Mouse (Mus musculus) embryo, embryonic 11.5 days (tissue): ENCODE measurements around the gene Fam213b.
A peak's percentile ranks its signal among the peaks of the same experiment; 100 is the strongest.

Experiments
- DNase-seq: peaks from one replicate; pipeline ENCODE4 v3.0.0-alpha.2; 2012; ENCODE audit warnings: low read depth, low spot score

Fam213b gene

DNA sequence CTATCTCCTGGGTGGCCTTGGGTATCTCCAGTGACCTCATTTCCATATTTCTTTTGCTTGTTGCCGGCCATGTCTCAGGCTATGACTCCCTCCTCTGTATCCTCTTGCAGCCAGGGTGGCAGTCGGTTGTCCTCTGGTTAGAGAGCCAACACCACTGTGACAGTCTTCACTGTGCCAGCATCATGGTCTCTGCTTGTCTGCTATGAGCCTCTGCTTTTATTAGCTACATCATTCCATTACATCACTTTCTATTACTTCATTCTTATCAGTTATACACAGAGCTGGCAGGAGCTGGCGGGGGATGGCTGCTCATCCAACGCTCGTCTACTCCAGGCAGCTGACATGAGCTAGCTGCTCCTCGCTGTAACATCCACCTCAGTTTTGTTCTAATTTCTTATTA is 18.2 kb downstream of the Fam213b start:
- no peak for DNase-seq

DNA sequence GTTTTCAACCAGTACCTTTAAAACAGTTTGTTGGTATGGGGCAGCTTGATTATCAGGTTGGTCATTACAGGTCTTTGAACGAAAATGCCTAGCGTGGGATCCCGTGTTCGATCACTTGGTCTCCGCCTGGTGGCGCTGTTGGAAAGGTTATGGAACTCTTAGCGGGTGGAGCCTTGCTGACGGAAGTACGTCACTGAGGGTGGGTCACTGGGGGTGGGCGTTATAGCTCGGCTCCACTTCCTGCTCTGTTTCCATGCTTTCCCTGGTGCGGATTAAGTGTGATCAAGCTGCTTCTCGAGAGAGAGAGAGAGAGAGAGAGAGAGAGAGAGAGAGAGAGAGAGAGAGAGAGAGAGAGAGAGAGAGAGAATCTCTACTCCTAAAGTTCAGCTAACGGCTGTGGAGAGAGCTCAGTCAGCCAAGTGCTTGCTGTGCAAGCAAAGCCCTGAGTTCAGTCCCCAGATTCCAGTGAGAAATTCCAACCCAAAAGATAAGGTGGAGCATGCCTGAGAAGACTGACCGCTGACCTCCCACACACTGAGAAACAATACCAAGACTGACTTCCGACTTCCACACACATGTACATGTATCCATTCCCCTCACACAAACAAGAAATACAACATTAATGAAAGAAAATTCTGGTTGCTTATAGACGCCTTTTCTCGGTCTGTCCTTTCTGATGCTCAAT is 20.9 kb downstream of the Fam213b start:
- peak; percentile 92 for DNase-seq

DNA sequence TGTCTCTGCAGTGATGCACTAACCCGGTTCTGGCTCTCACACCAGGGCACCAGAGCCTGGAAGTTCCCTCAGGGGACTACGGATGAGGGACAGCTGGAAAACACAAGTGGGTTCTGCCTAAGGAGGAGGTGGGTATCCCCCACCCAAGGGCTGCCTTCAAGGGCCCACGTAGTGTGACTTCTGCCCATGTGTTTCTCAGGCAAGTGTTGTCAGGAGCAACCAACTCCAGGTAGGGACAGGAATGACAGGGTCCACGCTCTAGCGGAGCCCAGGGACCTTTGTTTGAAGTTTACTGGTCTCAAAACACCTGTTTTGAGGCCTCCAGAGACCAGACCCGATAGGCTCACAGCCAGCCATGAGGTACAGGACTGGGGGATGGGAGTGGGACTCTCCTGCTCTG is 25.7 kb downstream of the Fam213b start:
- no peak for DNase-seq

DNA sequence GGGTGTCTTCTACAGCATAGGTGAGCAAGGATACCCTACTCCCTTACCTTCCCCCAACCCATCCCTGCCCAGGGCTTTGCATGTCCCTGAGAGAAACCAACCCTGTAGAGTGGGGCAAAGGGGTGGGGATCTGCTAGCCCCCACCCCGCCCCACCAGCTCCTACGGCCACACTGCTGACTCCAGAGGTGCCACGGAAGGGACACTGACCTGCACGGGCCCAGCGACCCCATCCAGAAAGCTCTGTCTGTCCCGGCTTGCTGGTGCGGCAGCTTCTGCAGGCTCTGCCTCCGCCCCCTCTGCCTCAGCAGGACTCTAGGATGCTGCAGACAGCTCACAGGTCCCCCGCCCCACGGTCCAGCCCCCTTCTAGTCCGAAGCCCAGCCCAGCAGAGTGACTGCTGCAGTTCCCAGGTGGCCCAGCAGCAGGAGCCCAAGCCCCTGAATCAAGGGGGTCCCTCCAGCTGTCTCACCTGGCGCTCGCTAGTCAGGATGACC is 27.1 kb downstream of the Fam213b start:
- no peak for DNase-seq

DNA sequence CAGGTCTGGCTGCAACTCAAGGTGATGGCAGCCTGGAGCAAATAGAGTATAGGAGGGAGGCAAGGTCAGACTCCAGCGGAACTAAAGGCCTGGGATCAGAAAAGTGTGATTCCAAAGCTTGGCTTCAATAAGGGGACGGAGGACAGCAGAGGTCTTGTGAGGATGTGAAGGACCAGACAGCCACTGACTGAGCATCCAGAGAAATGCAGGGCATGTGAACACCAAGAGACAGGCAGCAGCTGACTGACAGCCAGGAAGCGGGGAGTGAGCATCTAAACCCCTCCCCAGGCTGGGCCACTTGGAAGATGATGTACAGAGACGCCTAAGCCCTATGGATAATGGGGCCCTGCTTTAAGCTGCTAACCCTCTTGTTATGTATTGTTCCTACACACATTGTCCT is 28.2 kb downstream of the Fam213b start:
- no peak for DNase-seq

DNA sequence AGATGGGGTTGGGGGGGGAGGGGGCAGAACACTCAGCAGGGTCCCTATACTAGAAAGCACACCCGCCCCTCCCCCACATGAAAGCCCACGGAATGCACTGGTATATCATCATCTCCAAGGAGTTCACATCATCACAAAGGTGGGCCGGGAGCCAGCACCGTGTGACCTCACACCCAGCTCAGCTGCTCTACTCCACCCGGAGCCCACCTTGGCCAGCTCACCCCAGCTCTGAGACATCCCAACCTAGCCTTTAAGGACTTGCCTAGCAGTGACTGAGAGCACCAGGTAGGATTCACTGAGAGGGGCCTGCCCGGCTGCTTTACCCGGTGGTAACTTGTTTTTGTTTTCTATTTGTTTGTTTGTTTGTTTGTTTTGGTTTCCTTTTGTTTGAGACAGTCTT is 29.5 kb downstream of the Fam213b start, which contains the start of gene Mmel1:
Mmel1 (plus strand) TSS at position 146 of the 400 bp plus-strand sequence.
- no peak for DNase-seq

DNA sequence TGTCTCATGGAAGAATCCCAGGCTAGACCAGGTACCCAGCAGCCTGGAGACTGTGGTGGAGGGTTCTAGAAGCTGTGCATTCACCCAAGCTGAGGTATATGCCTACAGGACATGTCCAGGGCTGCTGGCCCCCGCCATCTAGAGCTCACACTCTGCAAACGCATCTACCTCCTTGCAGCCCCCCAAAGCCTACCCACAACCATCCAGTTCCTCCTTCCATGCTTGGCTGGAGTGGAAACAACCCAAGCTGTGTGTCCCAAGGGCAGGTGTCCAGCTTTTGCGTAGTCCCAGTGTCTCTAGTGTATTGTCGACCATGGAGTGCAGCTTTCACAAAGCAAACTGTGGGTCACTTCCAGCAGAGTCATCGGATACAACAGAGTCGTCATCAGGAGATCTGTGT is 31.7 kb downstream of the Fam213b start:
- no peak for DNase-seq

DNA sequence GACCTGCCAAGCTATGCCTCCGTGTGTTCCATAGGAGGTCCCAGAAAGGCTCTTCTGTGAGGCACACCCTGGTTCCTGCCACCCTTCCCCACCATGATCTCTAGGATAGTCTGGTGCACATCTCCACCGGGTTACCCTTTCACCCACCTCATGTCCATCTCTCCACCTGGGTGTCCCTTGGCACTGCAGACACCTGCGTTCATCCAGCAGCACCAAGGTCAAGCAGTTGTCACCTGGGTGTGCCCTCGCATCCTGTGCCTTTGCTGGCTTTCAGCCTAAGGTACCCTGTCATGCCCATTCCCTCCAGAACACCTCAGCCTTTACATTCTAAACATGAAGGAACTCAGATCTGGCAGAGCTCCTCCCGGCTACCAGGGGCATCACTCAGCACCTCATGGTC is 32.5 kb downstream of the Fam213b start:
- no peak for DNase-seq

DNA sequence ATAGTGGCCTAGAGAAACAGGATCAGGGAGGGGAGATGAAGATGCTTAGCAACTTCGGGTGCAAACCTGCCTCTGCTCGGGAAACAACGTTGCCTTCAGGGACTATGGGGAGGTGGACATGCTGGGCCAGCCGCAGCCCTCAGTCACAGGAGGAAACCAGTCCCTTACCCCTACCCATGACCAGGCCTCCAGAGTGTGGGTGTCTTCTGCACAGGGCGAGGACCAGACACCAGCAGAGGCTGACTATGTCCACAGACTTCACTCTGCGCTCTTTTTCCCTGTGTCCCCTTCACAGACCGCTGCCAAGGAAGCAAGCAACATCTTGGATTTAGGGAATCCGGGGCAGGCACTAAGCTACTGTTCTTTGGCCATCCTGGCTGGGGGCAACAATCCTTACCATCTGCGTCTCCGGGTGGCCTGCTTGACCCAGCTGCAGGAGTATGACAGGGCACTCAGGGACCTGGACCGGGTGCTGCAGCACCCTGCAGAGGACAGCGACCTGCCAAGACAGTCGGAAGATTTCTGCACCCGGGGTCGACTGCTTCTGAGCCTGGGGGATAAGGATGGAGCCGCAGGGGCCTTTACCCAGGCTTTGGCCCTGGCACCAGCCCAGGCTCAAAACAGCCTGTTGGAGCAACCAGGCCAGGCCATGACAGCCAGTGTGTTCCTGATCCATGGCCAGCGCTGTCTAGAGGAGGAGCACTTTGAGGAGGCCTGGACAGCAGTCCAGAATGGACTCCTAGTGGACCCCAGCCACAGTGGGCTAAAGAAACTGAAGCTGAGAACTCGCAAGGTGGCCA is 33.8 kb downstream of the Fam213b start:
- no peak for DNase-seq

DNA sequence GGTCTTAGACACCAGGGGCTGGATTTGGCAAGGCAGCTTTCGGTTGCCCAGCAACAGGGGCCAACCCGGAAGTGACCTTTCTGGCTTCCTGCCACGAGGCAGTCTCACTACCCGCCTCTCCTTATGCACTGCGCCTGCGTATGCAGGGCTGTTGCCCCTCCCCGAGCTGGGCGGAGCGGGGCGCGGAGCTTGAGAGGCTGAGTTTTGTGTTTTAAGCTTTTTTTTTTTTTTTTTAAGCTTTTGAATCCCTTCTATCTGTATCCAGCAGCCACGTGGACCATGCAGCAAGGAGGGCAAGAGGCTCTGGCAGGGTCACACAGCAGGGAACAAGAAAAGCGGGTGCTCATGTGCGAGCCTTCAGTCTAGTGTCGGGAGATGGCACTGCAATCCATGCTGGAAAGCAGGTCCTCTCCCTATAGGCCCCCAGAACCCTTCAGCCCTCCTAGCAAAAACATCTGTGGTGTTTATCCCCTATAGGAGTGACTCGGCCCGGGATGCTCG is 34.6 kb downstream of the Fam213b start:
- peak; percentile 89 for DNase-seq

DNA sequence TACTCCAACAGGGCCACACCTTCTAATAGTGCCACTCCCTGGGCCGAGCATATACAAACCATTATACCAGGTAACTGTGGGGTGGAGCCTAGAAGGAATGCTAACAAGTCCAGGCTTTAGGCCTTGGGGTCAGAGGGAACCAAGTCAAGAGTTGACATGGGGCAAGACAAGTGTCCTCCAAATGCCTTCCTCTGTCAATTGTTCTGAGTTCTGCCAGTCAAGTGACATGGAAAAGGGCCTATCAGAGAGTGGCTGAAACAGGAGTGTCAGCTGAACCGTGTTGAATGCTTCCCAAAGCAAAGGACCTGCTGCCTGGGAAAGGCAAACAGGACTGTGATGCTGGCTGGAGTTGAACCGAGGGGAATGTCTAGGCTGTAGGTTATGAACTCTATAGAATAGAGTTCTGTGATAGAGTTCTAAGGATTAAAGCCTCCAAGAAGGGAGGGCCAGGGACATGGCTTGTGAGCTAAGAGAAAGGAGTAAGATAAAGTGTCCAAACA is 35.4 kb downstream of the Fam213b start:
- DNase-seq = no peak

DNA sequence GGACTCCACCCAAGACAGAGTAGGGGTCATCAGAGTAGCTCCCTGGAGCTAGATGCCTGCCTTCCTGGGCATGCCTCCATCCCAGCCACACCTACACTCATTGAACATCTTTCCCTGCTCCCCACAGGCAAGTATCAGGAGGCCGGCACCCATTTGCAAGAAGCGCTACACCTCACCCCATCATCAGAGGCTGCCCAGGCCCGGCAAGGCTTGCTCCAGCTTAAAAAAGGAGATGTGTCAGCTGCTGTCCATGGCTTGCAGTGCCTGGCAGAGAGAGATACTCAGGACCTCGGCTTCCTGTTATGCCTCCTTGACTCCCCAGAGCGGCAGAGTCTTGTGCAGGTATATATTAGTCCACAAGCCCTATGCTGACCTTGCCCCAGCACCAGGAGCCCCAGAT is 37.0 kb downstream of the Fam213b start:
- DNase-seq = no peak

DNA sequence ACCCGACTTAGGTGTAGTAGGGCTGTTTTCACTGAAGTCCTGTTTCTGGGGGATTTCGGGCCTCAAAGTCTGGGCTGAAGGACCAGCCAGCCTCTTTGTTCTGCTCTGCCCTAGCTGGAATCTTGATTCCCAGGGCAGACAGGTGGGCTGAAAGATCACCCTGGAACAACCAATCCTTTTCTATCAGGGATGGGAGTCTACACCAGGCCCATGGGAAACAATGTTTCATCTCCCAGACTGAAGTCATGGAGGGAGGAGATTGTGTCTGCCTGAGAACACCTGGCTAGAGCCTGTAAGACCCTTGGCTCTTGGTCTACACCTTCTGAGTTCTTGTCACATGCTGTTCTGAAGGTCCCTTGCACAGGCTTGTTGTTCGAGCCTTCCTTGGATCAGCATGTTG is 40.3 kb downstream of the Fam213b start:
- no peak for DNase-seq

DNA sequence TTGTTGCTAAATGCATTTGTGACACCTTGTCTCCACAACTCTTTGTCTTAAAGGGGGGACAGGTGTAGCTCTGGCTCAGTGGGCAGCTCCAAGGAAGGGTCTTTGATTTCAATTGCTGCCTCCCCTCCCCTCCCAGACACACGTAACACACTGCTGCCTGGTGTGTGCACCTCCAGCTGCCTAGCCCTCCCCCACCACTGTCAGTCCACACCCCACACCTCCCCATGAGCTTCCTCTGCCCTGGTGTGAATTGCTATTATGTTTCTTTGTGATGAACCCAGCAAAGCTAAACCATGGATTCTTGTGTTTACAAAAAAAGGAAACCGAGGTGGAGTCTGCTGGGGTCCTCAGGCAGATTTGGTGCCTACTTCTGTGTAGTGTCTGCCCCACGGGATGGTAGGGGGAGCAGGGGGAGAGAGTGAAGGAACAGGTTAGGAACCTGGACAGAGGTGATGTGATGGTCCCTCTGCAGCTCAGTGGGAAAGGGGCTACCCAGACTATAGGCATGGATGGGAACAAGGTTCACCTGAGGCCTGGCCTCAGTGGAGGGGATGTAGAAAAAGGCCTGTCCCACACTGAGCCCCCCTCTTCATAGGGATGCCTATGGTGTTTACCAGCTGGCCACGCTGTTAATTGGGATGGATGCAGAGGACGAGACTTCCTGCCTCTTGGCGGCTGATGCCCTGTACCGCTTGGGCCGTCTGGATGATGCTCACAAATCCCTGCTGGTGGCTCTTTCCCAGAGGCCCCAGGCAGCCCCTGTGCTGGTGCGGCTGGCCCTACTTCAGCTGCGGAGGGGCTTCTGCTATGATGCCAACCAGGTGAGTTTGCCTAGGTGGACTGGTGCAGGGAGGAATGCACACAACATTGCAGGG is 41.3 kb downstream of the Fam213b start:
- no peak for DNase-seq

DNA sequence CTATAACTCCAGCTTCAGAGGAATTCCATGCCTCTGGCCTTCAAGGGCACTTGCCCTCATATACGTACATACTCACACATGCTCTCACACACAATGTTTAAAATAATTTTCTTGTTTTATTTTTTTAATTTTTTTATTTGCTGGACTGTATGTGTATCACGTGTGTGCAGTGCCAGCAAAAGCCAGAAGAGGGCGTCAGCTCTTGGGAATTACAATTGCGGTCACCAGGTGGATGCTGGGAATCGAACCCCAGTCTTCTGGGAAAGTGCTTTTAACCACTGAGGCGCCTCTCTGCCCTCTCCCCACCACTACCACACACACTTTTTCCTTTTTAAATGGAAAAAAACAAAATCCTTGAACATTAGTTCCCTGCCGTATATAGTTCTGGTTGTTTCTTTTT is 42.1 kb downstream of the Fam213b start:
- DNase-seq = no peak

DNA sequence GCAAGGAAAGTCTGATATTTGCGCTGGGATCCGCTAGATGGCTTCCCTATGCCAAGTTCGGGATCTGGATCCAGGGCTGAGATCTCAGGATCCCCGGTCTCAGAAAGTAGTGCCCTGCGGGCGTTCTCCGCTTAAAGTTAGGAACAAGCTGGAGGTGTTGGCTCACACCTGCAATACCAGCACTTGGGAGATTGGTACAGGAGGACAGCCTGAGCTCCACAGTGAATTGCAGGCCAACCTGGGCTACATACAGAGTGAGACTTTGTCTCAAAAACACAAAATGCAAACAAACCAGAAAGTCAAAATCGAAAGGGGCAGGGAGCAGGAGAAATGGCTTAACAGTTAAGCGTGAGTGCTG is 42.5 kb downstream of the Fam213b start:
- DNase-seq = no peak

DNA sequence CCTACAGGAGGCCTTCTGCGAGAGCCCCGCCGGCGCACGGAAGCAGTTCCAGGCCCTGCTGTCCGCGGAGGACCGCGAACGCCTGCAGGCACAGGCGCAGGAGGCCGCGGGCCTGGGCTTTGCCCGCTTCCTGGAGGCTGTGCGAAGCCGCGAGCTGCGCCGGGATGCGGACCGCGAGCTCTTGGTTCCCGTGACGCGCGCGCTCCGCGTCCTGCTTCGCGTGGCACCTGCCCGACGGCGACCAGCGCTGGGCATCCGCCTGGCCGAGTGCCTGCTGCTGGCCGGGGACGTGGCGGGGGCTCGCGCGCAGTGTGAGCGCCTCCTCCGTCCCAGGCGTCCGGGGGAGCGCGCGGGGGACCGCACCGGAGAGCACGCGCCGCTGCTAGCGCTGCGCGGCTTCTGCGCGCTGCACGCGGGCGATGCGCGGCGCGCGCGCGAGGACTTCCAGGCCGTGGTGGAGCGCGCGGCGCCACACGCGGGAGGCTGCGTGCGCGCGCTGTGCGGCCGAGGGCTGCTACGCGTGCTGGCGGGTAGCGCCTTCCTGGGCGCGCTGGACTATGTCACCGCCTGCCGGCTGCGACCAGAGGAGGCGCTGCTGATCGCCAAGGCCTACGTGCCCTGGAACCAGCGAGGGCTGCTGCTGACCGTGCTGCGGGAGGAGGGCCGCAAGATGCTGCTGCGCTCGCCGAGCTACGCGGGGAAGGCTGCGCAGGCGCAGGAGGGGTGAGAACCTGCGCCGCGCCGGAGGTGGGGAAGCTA is 43.0 kb downstream of the Fam213b start:
- peak; percentile 84 for DNase-seq

DNA sequence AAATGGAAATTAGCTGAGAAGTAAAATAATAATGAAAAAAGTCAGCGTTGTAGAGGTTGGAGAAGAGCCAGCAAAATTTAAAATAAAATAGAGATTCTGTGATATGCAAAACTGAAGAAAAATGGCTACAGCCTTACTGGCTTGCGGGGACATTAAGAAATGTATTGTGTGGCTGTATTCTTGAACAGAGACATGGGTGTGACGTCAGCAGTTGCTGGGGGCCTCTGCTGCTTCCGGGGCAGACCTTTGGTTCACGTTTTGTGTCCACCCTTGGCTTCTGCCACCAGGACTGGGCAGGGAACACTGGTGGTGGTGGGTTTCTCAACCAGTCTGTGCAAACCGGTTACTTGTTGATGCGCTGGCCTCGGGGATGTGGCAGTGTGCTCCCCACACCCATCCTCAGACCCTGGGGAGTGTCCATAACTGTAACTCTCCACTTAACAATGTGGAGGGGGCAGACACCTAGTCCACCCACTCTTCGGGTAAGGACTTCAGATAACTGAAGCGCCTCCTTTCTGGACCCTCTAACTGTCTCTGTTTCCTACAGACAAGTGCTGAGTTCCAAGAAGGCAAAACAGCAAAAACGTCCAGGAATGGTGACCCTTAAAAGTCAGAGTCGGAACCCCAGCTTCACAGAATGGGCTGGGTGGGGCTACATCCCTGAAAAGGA is 44.1 kb downstream of the Fam213b start:
- no peak for DNase-seq

DNA sequence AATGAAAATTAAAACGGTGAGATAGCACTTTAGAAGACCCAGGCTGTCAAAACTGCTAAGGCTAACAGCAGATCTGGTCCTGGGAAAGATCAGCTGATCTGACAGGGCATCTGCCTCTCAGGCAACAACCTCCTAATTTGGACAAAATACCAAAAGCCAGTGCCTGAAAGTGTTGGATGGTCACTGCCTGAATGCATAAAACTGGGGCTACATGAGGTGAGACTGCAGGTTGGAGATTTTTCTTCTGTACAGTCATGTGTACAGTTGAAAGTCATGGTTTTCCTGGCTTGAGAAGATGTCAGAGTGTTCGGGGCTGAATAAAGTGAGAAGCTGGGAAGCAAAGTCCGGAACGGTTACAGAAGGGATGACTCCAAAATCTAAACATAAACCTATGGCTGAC is 45.1 kb downstream of the Fam213b start:
- no peak for DNase-seq

DNA sequence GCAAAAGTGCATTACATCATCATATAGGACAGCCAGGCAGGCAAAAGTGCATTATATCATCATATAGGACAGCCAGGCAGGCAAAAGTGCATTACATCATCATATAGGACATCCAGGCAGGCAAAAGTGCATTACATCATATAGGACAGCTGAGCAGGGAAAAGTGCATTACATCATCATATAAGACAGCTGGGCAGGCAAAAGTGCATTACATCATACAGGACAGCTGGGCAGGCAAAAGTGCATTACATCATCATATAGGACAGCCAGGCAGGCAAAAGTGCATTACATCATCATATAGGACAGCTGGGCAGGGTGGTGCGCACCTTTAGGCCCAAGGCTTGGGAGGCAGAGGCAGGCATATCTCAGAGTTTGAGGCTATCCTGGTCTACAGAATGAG is 46.2 kb downstream of the Fam213b start:
- no peak for DNase-seq
